Mouse (Mus musculus) lung, adult 2 months (tissue): Measurements from ENCODE around the gene Hspb1.

ENCODE experiments used
- CTCF ChIP-seq: fragments of 200-500 bp; IDR thresholded peaks from 2 replicates; pipeline ENCODE4 v1.5.1; 2011; ENCODE audit warnings: mild to moderate bottlenecking, low read length, control low read depth; ENCODE audit not compliant: insufficient read depth
- POLR2A ChIP-seq: fragments of 200-500 bp; IDR thresholded peaks from 2 replicates; pipeline ENCODE4 v1.6.1; 2011; ENCODE audit warnings: low read depth, mild to moderate bottlenecking, control low read depth, low read length, borderline replicate concordance; ENCODE audit errors: extremely low read depth

DNA sequence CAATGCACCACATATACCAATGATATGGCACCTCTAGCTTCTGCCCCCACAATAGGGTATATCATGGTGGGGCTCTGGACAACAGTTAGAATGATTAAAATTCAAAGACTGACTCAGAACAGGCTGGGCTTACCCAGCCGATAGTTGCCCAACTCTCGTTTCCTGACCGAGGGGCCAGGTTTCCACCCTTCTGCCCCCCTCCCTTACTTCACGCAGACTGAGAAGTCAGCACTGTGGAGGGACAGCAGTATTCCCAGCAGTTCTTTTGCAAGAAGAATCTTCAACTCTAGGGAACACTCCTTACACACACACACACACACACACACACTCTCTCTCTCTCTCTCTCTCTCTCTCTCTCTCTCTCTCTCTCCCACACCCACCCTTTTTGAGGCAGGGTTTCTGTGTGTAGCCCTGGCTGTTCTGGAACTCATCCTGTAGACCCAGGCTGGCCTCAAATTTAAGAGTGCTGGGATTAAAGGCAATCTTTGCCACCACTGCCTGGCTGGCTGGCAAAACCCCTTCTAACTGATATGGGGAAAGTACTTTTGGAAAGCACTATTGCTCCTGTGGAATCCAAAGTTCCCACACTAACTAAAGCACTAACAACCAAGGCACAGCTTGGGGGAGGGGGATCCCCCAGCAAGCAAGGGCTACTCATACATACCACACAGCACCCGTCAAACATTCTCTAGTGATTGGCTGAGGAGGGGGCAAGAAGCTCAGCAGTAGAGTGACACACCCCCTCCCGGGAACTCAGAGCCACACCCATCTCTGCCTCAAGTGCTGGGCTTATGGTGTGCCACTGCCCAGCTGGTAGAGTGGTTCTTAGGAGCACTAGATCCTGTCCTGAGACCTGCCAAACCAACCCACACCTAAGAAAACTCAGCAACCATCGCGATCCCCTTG, 17.9 kb downstream of the Hspb1 start:
- TF ChIP-seq CTCF = no peak
- no peak for TF ChIP-seq POLR2A
